Mouse (Mus musculus): Measurements from ENCODE around the gene Tmem106c. TPM values are rescaled to one million over a fixed set of nuclear protein-coding genes. Genes with fewer than 3 reads are reported as not detected.

Gene Tmem106c
- polyA plus RNA-seq, 1 experiment from 2014 or later: 55.0 TPM

DNA sequence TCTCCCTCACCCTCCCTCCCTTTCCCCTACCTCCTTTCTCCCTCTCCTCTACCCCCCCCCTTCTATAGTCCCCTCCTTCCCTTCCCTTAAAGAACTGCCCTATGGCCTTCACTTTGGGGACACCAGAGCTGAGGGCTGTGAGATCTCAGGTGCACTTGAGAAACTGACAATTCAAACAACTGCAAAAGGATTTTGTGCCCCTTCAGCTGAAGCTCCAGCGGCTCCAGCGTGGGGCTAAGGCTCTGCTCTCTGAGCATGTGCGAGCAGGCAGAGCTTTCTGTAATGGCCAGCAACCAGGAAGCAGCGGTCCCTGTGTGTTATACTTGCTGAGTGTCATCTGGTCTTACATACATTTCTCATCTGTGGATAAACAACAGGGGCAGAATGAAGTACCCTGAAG, 8.3 kb upstream of the Tmem106c start:
- Histone ChIP-seq H3K27ac (no peak overlapping the region), H3K4me2 (ENCODE audit: low read length) (no peak overlapping the region), H3K4me1 (replicated peaks; ENCODE audit: insufficient read depth, low read length) (no peaks in the 10 kb centered on the region), H3K27me3 (ENCODE audit: insufficient read depth, low read length) (no peaks in the 10 kb centered on the region), H3K36me3 (ENCODE audit: insufficient read depth, low read length) (no peaks in the 10 kb centered on the region), H3K9me3 (replicated peaks; ENCODE audit: low read length) (no peaks in the 10 kb centered on the region), H3K4me3 (replicated peaks; ENCODE audit: low read depth, low read length) (no peak overlapping the region), H3K9ac (ENCODE audit: low read depth, low read length) (no peak overlapping the region)
- TF ChIP-seq CTCF (IDR thresholded peaks at IDR 0.05; ENCODE audit: low read depth): no peak
- WGBS: 25% methylated on average over 4 of the region's 4 CpGs
- DNase-seq (ENCODE audit: low spot score): no peak
- no peak for ATAC-seq (replicated peaks; ENCODE audit: low FRiP score, low read depth)

DNA sequence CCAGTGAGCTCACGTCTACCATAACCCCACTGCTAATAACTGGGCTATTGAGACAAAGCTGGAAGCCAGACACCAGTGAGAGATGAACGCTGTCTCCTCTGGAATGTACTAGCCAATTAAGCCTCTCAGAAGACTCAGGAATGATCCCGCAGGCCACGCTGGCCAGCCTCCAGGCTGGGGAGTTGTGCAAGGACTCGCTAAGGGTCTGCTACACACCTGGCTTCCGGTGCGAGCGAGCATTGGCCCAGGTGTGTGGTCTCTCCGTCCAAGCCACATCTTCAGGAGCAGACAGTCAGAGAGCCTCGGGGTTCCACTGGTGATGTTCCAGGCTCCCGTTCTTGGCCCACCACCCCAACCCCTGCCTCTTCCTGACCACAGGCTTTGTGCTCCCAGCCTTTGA, 7.6 kb upstream of the Tmem106c start:
- H3K9me3 ChIP-seq (replicated peaks; ENCODE audit: low read length): no peaks in the 10 kb centered on the region
- no peaks in the 10 kb centered on the region for H3K4me1 ChIP-seq (replicated peaks; ENCODE audit: insufficient read depth, low read length)
- WGBS: 78% methylated on average over 11 of the region's 11 CpGs
- H3K4me3 ChIP-seq (replicated peaks; ENCODE audit: low read depth, low read length): no peak overlapping the region
- ATAC-seq (replicated peaks; ENCODE audit: low FRiP score, low read depth): no peak
- no peak overlapping the region for H3K27ac ChIP-seq
- H3K9ac ChIP-seq (ENCODE audit: low read depth, low read length): no peak overlapping the region
- no peaks in the 10 kb centered on the region for H3K27me3 ChIP-seq (ENCODE audit: insufficient read depth, low read length)
- TF ChIP-seq CTCF (IDR thresholded peaks at IDR 0.05; ENCODE audit: low read depth): no peak
- no peak for DNase-seq (ENCODE audit: low spot score)
- H3K4me2 ChIP-seq (ENCODE audit: low read length): no peak overlapping the region
- H3K36me3 ChIP-seq (ENCODE audit: insufficient read depth, low read length): no peaks in the 10 kb centered on the region

DNA sequence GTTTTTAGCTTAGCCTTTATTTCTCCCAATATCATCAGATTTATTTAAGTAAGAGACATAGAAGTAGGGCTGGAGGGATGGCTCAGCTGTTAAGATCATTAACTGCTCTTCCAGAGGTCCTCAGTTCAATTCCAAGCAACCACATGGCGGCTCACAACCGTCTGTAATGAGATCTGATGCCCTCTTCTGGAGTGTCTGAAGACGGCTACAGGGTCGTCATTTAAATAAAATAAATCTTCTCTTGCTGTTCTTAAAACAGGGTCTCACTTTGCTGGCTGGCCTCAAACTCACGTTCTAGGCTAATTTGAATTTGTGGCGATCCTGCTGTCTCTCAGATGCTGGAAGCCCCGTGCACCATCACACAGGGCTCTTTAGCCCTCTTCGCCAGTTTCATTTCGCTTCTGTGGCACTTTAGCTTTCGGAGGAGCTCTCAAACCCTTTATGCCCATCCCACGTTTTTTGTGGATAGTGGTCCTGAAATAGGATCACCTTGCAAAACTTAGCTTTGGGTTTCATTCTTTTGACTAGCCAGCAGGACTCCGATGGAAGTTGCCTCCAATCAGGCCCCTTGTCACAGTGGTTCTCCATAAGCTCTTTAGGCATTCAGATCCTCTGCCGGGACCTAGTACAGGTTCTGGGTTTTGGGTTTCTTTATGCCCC, 541 bp upstream of the Tmem106c start:
- Histone ChIP-seq H3K36me3 (ENCODE audit: insufficient read depth, low read length) (no peaks in the 10 kb centered on the region), H3K9me3 (replicated peaks; ENCODE audit: low read length) (no peaks in the 10 kb centered on the region), H3K27ac (peak overlapping the region; percentile 69), H3K9ac (ENCODE audit: low read depth, low read length) (peak overlapping the region; percentile 75), H3K4me2 (ENCODE audit: low read length) (peak overlapping the region; percentile 81), H3K4me1 (replicated peaks; ENCODE audit: insufficient read depth, low read length) (0 out of 2 replicates have a peak, but pooled peaks cover 4% of the 10 kb centered on the region), H3K27me3 (ENCODE audit: insufficient read depth, low read length) (no peaks in the 10 kb centered on the region), H3K4me3 (replicated peaks; ENCODE audit: low read depth, low read length) (peak overlapping the region; percentile 61)
- TF ChIP-seq CTCF (IDR thresholded peaks at IDR 0.05; ENCODE audit: low read depth): 0 out of 2 replicates have a peak, but pooled peaks have one; percentile 30
- no peak for ATAC-seq (replicated peaks; ENCODE audit: low FRiP score, low read depth)
- DNase-seq (ENCODE audit: low spot score): no peak
- 8% methylated on average over 13 of the region's 13 CpGs for WGBS

DNA sequence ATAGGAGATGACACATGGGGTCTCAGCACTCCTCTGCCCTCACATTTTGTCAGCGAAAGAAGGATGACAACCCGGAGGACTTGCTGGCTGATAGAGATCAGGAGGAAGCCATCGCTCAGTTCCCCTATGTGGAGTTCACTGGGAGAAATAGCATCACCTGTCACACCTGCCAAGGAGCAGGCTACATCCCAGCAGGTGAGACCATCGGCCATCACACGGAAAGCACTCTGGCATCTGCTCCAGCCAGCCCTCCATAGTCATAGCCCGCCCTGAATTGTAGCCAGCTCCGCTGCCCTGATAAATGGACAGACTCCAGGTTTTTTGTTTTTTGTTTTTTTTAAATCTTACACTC, 812 bp downstream of the Tmem106c start:
- Histone ChIP-seq H3K27me3 (ENCODE audit: insufficient read depth, low read length) (no peaks in the 10 kb centered on the region), H3K36me3 (ENCODE audit: insufficient read depth, low read length) (no peaks in the 10 kb centered on the region), H3K9ac (ENCODE audit: low read depth, low read length) (peak overlapping the region; percentile 75), H3K27ac (peak overlapping the region; percentile 85; the same call in 1 of the 2 replicates), H3K4me1 (replicated peaks; ENCODE audit: insufficient read depth, low read length) (0 out of 2 replicates have a peak, but pooled peaks cover 4% of the 10 kb centered on the region), H3K4me3 (replicated peaks; ENCODE audit: low read depth, low read length) (peak overlapping the region; percentile 61), H3K4me2 (ENCODE audit: low read length) (peak overlapping the region; percentile 81), H3K9me3 (replicated peaks; ENCODE audit: low read length) (no peaks in the 10 kb centered on the region)
- no peak for ATAC-seq (replicated peaks; ENCODE audit: low FRiP score, low read depth)
- WGBS: 28% methylated on average over 7 of the region's 7 CpGs
- no peak for DNase-seq (ENCODE audit: low spot score)
- TF ChIP-seq CTCF (IDR thresholded peaks at IDR 0.05; ENCODE audit: low read depth): no peak

DNA sequence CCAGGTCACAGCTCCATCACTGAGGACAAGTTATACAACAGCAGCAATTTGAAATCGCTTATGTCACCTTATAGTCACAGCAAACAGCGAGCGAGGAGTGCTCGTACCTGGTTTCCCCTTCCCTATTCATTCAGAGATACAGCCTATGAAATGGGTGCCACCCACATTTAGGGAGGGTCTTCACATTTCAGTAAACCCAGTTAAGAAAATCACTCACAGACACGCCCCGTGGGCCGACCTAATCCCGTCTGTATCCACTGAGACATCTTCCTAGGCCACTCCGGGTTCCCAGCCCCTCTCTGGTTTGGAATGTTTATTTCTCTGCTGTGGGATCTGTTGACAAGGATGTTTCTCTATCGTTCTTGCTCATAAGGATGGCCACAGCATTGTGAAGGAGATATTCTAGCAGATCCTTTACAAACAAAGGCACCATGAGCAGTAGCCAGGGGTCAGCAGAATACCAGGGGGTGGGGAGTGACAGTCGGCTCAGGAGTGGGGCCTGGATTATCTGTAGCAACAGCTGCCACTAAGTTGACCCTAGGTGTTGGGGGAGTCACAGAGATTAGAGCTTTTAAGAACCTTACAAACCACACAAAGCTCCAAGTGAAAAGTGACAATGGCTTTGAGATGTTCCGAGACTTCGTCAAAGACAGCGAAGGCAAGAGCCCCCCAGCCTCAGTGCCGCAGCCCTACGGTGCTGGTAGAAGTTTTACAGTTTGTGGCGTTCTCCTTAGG, 1.5 kb downstream of the Tmem106c start:
- Histone ChIP-seq H3K4me3 (replicated peaks; ENCODE audit: low read depth, low read length) (no peak overlapping the region), H3K36me3 (ENCODE audit: insufficient read depth, low read length) (no peaks in the 10 kb centered on the region), H3K27ac (no peak overlapping the region), H3K4me1 (replicated peaks; ENCODE audit: insufficient read depth, low read length) (0 out of 2 replicates have a peak, but pooled peaks cover 4% of the 10 kb centered on the region), H3K9ac (ENCODE audit: low read depth, low read length) (no peak overlapping the region), H3K27me3 (ENCODE audit: insufficient read depth, low read length) (no peaks in the 10 kb centered on the region), H3K4me2 (ENCODE audit: low read length) (no peak overlapping the region), H3K9me3 (replicated peaks; ENCODE audit: low read length) (no peaks in the 10 kb centered on the region)
- no peak for TF ChIP-seq CTCF (IDR thresholded peaks at IDR 0.05; ENCODE audit: low read depth)
- DNase-seq (ENCODE audit: low spot score) (no peak), ATAC-seq (replicated peaks; ENCODE audit: low FRiP score, low read depth) (no peak)
- 62% methylated on average over 17 of the region's 17 CpGs for WGBS

DNA sequence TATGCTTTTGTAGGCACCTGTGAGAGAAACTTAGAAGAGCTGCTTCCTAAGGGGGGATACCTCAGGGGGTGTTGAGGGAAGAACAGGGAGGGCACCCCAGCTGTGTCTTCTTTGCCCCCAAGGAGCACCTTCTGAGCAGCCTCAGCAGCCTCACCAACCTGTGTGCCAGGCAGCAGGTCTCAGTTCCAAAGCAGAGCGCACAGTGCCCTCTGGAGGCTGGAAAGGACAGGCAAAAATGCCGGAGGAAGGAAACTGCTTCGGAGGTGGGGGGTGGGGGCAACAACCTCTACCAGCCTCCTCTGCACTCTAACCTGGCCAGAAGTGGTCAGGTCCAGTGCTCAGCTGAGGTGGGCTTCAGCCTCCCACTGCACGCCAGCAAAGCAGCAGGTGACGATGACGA, 6.3 kb downstream of the Tmem106c start:
- Histone ChIP-seq H3K9me3 (replicated peaks; ENCODE audit: low read length) (no peaks in the 10 kb centered on the region), H3K27ac (no peak overlapping the region), H3K4me3 (replicated peaks; ENCODE audit: low read depth, low read length) (no peak overlapping the region), H3K9ac (ENCODE audit: low read depth, low read length) (no peak overlapping the region), H3K4me2 (ENCODE audit: low read length) (no peak overlapping the region), H3K36me3 (ENCODE audit: insufficient read depth, low read length) (no peaks in the 10 kb centered on the region), H3K27me3 (ENCODE audit: insufficient read depth, low read length) (no peaks in the 10 kb centered on the region), H3K4me1 (replicated peaks; ENCODE audit: insufficient read depth, low read length) (no peaks in the 10 kb centered on the region)
- WGBS: 55% methylated on average over 6 of the region's 6 CpGs
- DNase-seq (ENCODE audit: low spot score): peak; percentile 51
- TF ChIP-seq CTCF (IDR thresholded peaks at IDR 0.05; ENCODE audit: low read depth): peak; percentile 80
- ATAC-seq (replicated peaks; ENCODE audit: low FRiP score, low read depth): no peak
